Mouse (Mus musculus) MEL (cell line): ENCODE results near the gene Casp3. TPM values are rescaled to one million over a fixed set of nuclear protein-coding genes. Genes with fewer than 3 reads are reported as not detected.

Experiments
- DNase-seq: peaks from one replicate; pipeline ENCODE4 v3.0.0; 2011; ENCODE audit warnings: low read depth, low spot score
- H3K27ac ChIP-seq: 2 replicates; pipeline ENCODE4 v1.5.1; 2012; ENCODE audit warnings: low read depth, mild to moderate bottlenecking, control low read depth, low read length, moderate library complexity; ENCODE audit not compliant: control insufficient read depth
- H3K27me3 ChIP-seq, 2 experiments: fragments of 150-350 bp in 1 of 2; sonication (generic) in 1 of 2; 2 replicates each; pipeline ENCODE4 v1.6.1; 2012; ENCODE audit warnings: low read length in 2 of 2, mild to moderate bottlenecking in 2 of 2, improper control_type of control experiment in 1 of 2, moderate library complexity in 1 of 2; ENCODE audit not compliant: insufficient read depth in 2 of 2, control insufficient read depth in 1 of 2
- H3K36me3 ChIP-seq, 2 experiments: 2 replicates each; pipeline ENCODE4 v1.6.1; 2012 to 2014; ENCODE audit warnings: low read length in 2 of 2, improper control_type of control experiment in 1 of 2, inconsistent platforms in 1 of 2, mild to moderate bottlenecking in 1 of 2; ENCODE audit not compliant: insufficient read depth in 2 of 2, control insufficient read depth in 1 of 2
- H3K4me1 ChIP-seq, 2 experiments: fragments of 150-350 bp in 1 of 2; sonication (generic) in 1 of 2; 2 replicates each; pipeline ENCODE4 v1.6.1; 2012; ENCODE audit warnings: low read length in 2 of 2, improper control_type of control experiment in 1 of 2, mild to moderate bottlenecking in 1 of 2; ENCODE audit not compliant: insufficient read depth in 2 of 2, control insufficient read depth in 1 of 2
- H3K4me3 ChIP-seq, 2 experiments: fragments of 150-350 bp in 1 of 2; sonication (generic) in 1 of 2; 2 replicates each; pipeline ENCODE4 v1.5.1; 2012; ENCODE audit warnings: low read depth in 2 of 2, low read length in 2 of 2, mild to moderate bottlenecking in 2 of 2, moderate library complexity in 2 of 2, control low read depth in 1 of 2, improper control_type of control experiment in 1 of 2; ENCODE audit not compliant: control insufficient read depth in 1 of 2, insufficient read depth in 1 of 2
- H3K79me2 ChIP-seq: 2 replicates; pipeline ENCODE4 v1.6.1; 2012; ENCODE audit warnings: mild to moderate bottlenecking, low read length, moderate library complexity; ENCODE audit not compliant: control insufficient read depth, poor library complexity, insufficient read depth
- H3K9ac ChIP-seq: 2 replicates; pipeline ENCODE4 v1.6.1; 2012; ENCODE audit warnings: low read depth, mild to moderate bottlenecking, control low read depth, low read length, moderate library complexity; ENCODE audit not compliant: control insufficient read depth, poor library complexity, severe bottlenecking
- H3K9me3 ChIP-seq: fragments of 150-350 bp; sonication (generic); replicated peaks from 2 replicates; pipeline ENCODE4 v1.6.1; 2012; ENCODE audit warnings: mild to moderate bottlenecking, low read length, improper control_type of control experiment, moderate library complexity; ENCODE audit not compliant: insufficient read depth
- CHD2 ChIP-seq: IDR thresholded peaks from 2 replicates; pipeline ENCODE4 v1.6.1; 2011; ENCODE audit warnings: low read length, improper control_type of control experiment
- E2F4 ChIP-seq: IDR thresholded peaks from 2 replicates; pipeline ENCODE4 v1.6.1; 2011; ENCODE audit warnings: low read depth, low read length, improper control_type of control experiment, borderline replicate concordance
- EP300 ChIP-seq, 2 experiments: IDR thresholded peaks; 2 replicates each; pipeline ENCODE4 v1.6.1; 2011; ENCODE audit warnings: improper control_type of control experiment in 2 of 2, low read length in 2 of 2, low read depth in 1 of 2, mild to moderate bottlenecking in 1 of 2
- ETS1 ChIP-seq: IDR thresholded peaks from 2 replicates; pipeline ENCODE4 v1.6.1; 2012; ENCODE audit warnings: low read depth, mild to moderate bottlenecking, inconsistent platforms, low read length, improper control_type of control experiment, moderate library complexity
- GATA1 ChIP-seq: IDR thresholded peaks from 2 replicates; pipeline ENCODE4 v1.6.1; 2011; ENCODE audit warnings: low read depth, low read length, improper control_type of control experiment
- HCFC1 ChIP-seq: IDR thresholded peaks from 2 replicates; pipeline ENCODE4 v1.6.1; 2012; ENCODE audit warnings: low read depth, mild to moderate bottlenecking, inconsistent platforms, low read length, improper control_type of control experiment, moderate library complexity
- JUND ChIP-seq: IDR thresholded peaks from 2 replicates; pipeline ENCODE4 v1.6.1; 2011; ENCODE audit warnings: low read depth, mild to moderate bottlenecking, improper control_type of control experiment, low read length
- MAFK ChIP-seq: IDR thresholded peaks from 2 replicates; pipeline ENCODE4 v1.6.1; 2011; ENCODE audit warnings: low read depth, mild to moderate bottlenecking, low read length, improper control_type of control experiment, borderline replicate concordance
- MAX ChIP-seq: IDR thresholded peaks from 2 replicates; pipeline ENCODE4 v1.6.1; 2011; ENCODE audit warnings: low read length, improper control_type of control experiment
- MAZ ChIP-seq: IDR thresholded peaks from 2 replicates; pipeline ENCODE4 v1.6.1; 2012; ENCODE audit warnings: low read depth, mild to moderate bottlenecking, inconsistent platforms, low read length, improper control_type of control experiment
- MEF2A ChIP-seq: IDR thresholded peaks from 2 replicates; pipeline ENCODE4 v1.6.1; 2014; ENCODE audit warnings: low read depth, mild to moderate bottlenecking, inconsistent platforms, low read length, improper control_type of control experiment; ENCODE audit not compliant: poor library complexity, insufficient replicate concordance, severe bottlenecking; ENCODE audit errors: extremely low read depth
- MXI1 ChIP-seq: IDR thresholded peaks from 2 replicates; pipeline ENCODE4 v1.6.1; 2011; ENCODE audit warnings: mild to moderate bottlenecking, low read depth, low read length, improper control_type of control experiment
- MYB ChIP-seq: IDR thresholded peaks from 2 replicates; pipeline ENCODE4 v1.6.1; 2011; ENCODE audit warnings: mild to moderate bottlenecking, low read depth, low read length, improper control_type of control experiment
- MYC ChIP-seq: IDR thresholded peaks from 2 replicates; pipeline ENCODE4 v1.6.1; 2011; ENCODE audit warnings: low read depth, mild to moderate bottlenecking, low read length, improper control_type of control experiment, moderate library complexity
- NELFE ChIP-seq: IDR thresholded peaks from 2 replicates; pipeline ENCODE4 v1.6.1; 2011; ENCODE audit warnings: low read depth, low read length, improper control_type of control experiment
- NRF1 ChIP-seq: IDR thresholded peaks from 2 replicates; pipeline ENCODE4 v1.6.1; 2014; ENCODE audit warnings: low read depth, mild to moderate bottlenecking, inconsistent platforms, low read length, improper control_type of control experiment, moderate library complexity; ENCODE audit not compliant: poor library complexity, insufficient read depth, severe bottlenecking
- POLR2A ChIP-seq, 2 experiments: IDR thresholded peaks; 2 replicates each; pipeline ENCODE4 v1.6.1; 2011 to 2012; ENCODE audit warnings: low read length in 2 of 2, mild to moderate bottlenecking in 2 of 2, control low read depth in 1 of 2, improper control_type of control experiment in 1 of 2, low read depth in 1 of 2, moderate library complexity in 1 of 2; ENCODE audit not compliant: control insufficient read depth in 1 of 2, insufficient read depth in 1 of 2, poor library complexity in 1 of 2
- POLR2AphosphoS2 ChIP-seq: IDR thresholded peaks from 2 replicates; pipeline ENCODE4 v1.6.1; 2011; ENCODE audit warnings: low read length, improper control_type of control experiment
- RCOR1 ChIP-seq: IDR thresholded peaks from 2 replicates; pipeline ENCODE4 v1.6.1; 2012; ENCODE audit warnings: low read depth, mild to moderate bottlenecking, inconsistent platforms, low read length, improper control_type of control experiment
- SIN3A ChIP-seq: IDR thresholded peaks from 2 replicates; pipeline ENCODE4 v1.6.1; 2012; ENCODE audit warnings: low read length, improper control_type of control experiment, inconsistent platforms
- SMC3 ChIP-seq: IDR thresholded peaks from 2 replicates; pipeline ENCODE4 v1.6.1; 2011; ENCODE audit warnings: low read depth, low read length, improper control_type of control experiment
- TAL1 ChIP-seq: IDR thresholded peaks from 2 replicates; pipeline ENCODE4 v1.6.1; 2012; ENCODE audit warnings: mild to moderate bottlenecking, inconsistent platforms, low read length, moderate library complexity, mixed read lengths
- TBP ChIP-seq: IDR thresholded peaks from 2 replicates; pipeline ENCODE4 v1.8.0; 2011; ENCODE audit warnings: low read depth, low read length, improper control_type of control experiment
- TCF12 ChIP-seq: IDR thresholded peaks from 2 replicates; pipeline ENCODE4 v1.6.1; 2014; ENCODE audit warnings: low read depth, mild to moderate bottlenecking, inconsistent platforms, low read length, improper control_type of control experiment, moderate library complexity
- UBTF ChIP-seq: IDR thresholded peaks from 2 replicates; pipeline ENCODE4 v1.6.1; 2012; ENCODE audit warnings: low read depth, mild to moderate bottlenecking, inconsistent platforms, low read length, improper control_type of control experiment, moderate library complexity, borderline replicate concordance; ENCODE audit not compliant: insufficient read depth
- USF2 ChIP-seq, 2 experiments: IDR thresholded peaks; 2 replicates each; pipeline ENCODE4 v1.6.1; 2011 to 2012; ENCODE audit warnings: improper control_type of control experiment in 2 of 2, low read length in 2 of 2, borderline replicate concordance in 1 of 2, inconsistent platforms in 1 of 2, low read depth in 1 of 2, mild to moderate bottlenecking in 1 of 2; ENCODE audit not compliant: insufficient read depth in 1 of 2
- ZMIZ1 ChIP-seq: IDR thresholded peaks from 2 replicates; pipeline ENCODE4 v1.6.1; 2012; ENCODE audit warnings: low read depth, mild to moderate bottlenecking, inconsistent platforms, low read length, improper control_type of control experiment, moderate library complexity
- polyA plus RNA-seq, 2 experiments: library from polyadenylated mRNA; stranded (reverse) in 1 of 2; unstranded in 1 of 2; fragments of >175 nt in 1 of 2; fragments of >200 nt in 1 of 2; gene quantifications; 2 replicates each; pipeline versions ENCODE4 v1.2.1 to v1.2.4; 2012; ENCODE audit warnings: low replicate concordance in 2 of 2, low read depth in 1 of 2; ENCODE audit not compliant: insufficient read length in 2 of 2, insufficient read depth in 1 of 2, missing spikeins in 1 of 2
- total RNA-seq: library from RNA; depleted of rRNA; stranded (reverse); fragments of 300-350 nt; gene quantifications from 2 replicates; pipeline ENCODE4 v1.2.3, GENCODE M21; 2012

Casp3 gene
- total and polyA plus RNA-seq, 3 experiments, result 74.7 to 185 (median 157) TPM

DNA sequence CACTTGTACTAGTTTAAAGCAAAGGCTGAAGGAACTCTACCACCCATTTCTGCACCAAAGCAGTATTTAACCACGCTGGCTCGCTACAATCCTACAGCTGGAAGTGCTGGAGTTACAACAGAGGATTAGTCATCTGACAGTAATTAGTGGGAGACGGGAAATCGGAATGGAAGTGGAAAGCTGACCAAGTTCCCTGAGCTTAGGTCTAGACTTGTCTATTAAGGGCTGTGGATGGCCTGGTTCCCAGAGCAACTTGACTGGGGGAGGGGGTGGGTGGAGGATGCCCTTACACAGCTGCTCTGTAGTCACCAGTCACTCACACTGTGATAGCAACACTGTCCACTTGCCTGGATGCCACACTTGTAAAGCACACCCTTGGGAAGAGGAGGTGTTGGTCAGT is 3.7 kb upstream of the Casp3 start:
- Histone ChIP-seq H3K36me3 (peaks cover 2 to 11% of the 10 kb centered on the region in 2 experiments; a peak in 3 of 4 replicates), H3K9ac (no peak overlapping the region), H3K27ac (no peak overlapping the region), H3K27me3 (no peaks in the 10 kb centered on the region), H3K79me2 (peaks cover 10% of the 10 kb centered on the region), H3K4me1 (peaks cover 0 to 9% of the 10 kb centered on the region in 2 experiments; a peak in 2 of 4 replicates), H3K9me3 (no peaks in the 10 kb centered on the region), H3K4me3 (no peak overlapping the region)
- no peak for DNase-seq
- TF ChIP-seq USF2 (IDR thresholded peaks at IDR 0.05; ENCODE audit: borderline replicate concordance in 1 of 2, insufficient read depth in 1 of 2, low read depth in 1 of 2, low read length in 2 of 2), result no peak
- TF ChIP-seq POLR2A (IDR thresholded peaks at IDR 0.05; ENCODE audit: control insufficient read depth in 1 of 2, insufficient read depth in 1 of 2, low read depth in 1 of 2, low read length in 2 of 2, poor library complexity in 1 of 2), result no peak
- TF ChIP-seq MAFK, result no peak
- no peak for TF ChIP-seq POLR2AphosphoS2
- no peak for TF ChIP-seq NRF1
- TF ChIP-seq TBP, result no peak
- TF ChIP-seq CHD2, result no peak
- no peak for TF ChIP-seq JUND

DNA sequence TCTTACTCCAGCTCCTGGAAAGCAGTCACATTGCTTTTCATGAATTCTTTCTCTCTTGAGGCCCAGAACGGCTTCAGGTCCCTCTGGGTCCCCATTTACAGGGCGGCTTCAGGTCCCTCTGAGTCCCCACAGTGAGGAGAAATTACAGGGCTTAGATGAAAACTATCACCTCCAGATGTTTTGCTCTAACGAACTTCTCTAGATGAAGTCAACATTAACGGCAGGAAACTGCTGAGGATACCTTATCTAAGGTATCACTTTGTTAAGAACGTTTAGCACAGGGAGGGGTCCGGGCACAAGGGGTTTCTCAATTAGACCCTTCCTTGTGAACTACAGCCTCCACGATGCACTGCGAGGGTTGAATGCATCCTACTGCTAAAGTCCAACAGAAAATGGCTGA is 1.2 kb upstream of the Casp3 start:
- H3K4me1 ChIP-seq, result peaks cover 7 to 9% of the 10 kb centered on the region in 2 experiments; a peak in 3 of 4 replicates
- H3K36me3 ChIP-seq, result peaks cover 0 to 26% of the 10 kb centered on the region in 2 experiments; a peak in 3 of 4 replicates
- H3K79me2 ChIP-seq, result peaks cover 33% of the 10 kb centered on the region
- no peaks in the 10 kb centered on the region for H3K9me3 ChIP-seq
- TF ChIP-seq TBP (peak; percentile 52), MAFK (no peak), EP300 (IDR thresholded peaks at IDR 0.05; ENCODE audit: low read depth in 1 of 2, low read length in 2 of 2) (peak; percentile 90 to 97), MEF2A (no peak), TCF12 (peak; percentile 81), ETS1 (peak; percentile 94; the same call in 1 of the 2 replicates), NRF1 (no peak), RCOR1 (0 out of 2 replicates have a peak, but pooled peaks have one; percentile 37), UBTF (no peak), MAX (0 out of 2 replicates have a peak, but pooled peaks have one; percentile 32), ZMIZ1 (peak; percentile 22; the same call in 1 of the 2 replicates), MYB (peak; percentile 97), SMC3 (no peak), POLR2A (IDR thresholded peaks at IDR 0.05; ENCODE audit: control insufficient read depth in 1 of 2, insufficient read depth in 1 of 2, low read depth in 1 of 2, low read length in 2 of 2, poor library complexity in 1 of 2) (peak in 1 of 2 experiments; percentile 56; a peak in 2 of 4 replicates), MYC (0 out of 2 replicates have a peak, but pooled peaks have one; percentile 4), GATA1 (peak; percentile 76), E2F4 (0 out of 2 replicates have a peak, but pooled peaks have one; percentile 38), NELFE (peak; percentile 63), SIN3A (peak; percentile 86), HCFC1 (peak; percentile 74), MAZ (peak; percentile 78), TAL1 (peak; percentile 21; the same call in 1 of the 2 replicates), MXI1 (no peak; the same call in 1 of the 2 replicates)
- peak overlapping the region; percentile 44 to 55 for H3K4me3 ChIP-seq
- peak overlapping the region; percentile 86 for H3K9ac ChIP-seq
- H3K27me3 ChIP-seq, result no peaks in the 10 kb centered on the region
- peak; percentile 84 for DNase-seq
- H3K27ac ChIP-seq, result peak overlapping the region; percentile 90
